Mouse (Mus musculus) testis, adult 2 months (tissue): ENCODE results near the gene Prpsap2. TPM values are rescaled to one million over a fixed set of nuclear protein-coding genes. Genes with fewer than 3 reads are reported as not detected.

ENCODE experiments used
- H3K27ac ChIP-seq: fragments of 200-500 bp; 2 replicates; pipeline ENCODE4 v1.5.1; 2012; ENCODE audit warnings: low read depth, low read length; ENCODE audit not compliant: control insufficient read depth, insufficient read depth
- H3K27me3 ChIP-seq: fragments of 200-500 bp; 2 replicates; pipeline ENCODE4 v1.6.1; 2012; ENCODE audit warnings: mild to moderate bottlenecking, low read length, moderate library complexity; ENCODE audit not compliant: control insufficient read depth, insufficient read depth
- H3K36me3 ChIP-seq: fragments of 200-500 bp; 2 replicates; pipeline ENCODE4 v1.6.1; 2012; ENCODE audit warnings: mild to moderate bottlenecking, low read length; ENCODE audit not compliant: control insufficient read depth, insufficient read depth
- H3K4me1 ChIP-seq: fragments of 200-500 bp; 2 replicates; pipeline ENCODE4 v1.6.1; 2012; ENCODE audit warnings: low read length; ENCODE audit not compliant: control insufficient read depth, insufficient read depth
- H3K4me3 ChIP-seq: fragments of 200-500 bp; 2 replicates; pipeline ENCODE4 v1.5.1; 2012; ENCODE audit warnings: low read depth, mild to moderate bottlenecking, low read length, moderate library complexity, mixed read lengths; ENCODE audit not compliant: control insufficient read depth
- CTCF ChIP-seq: fragments of 200-500 bp; IDR thresholded peaks from 2 replicates; pipeline ENCODE4 v1.5.1; 2012; ENCODE audit warnings: low read depth, mild to moderate bottlenecking, inconsistent platforms, low read length, moderate library complexity; ENCODE audit not compliant: control insufficient read depth, insufficient read depth, insufficient replicate concordance
- POLR2A ChIP-seq: fragments of 200-500 bp; IDR thresholded peaks from 2 replicates; pipeline ENCODE4 v1.6.1; 2012; ENCODE audit warnings: low read depth, mild to moderate bottlenecking, inconsistent platforms, low read length, moderate library complexity; ENCODE audit not compliant: control insufficient read depth
- polyA plus RNA-seq: library from polyadenylated mRNA; depleted of rRNA; stranded (reverse); fragments of >200 nt; gene quantifications from 2 replicates; pipeline ENCODE4 v1.2.3, GENCODE M21; 2012

Prpsap2 gene
- polyA plus RNA-seq, 1 experiment = 16.8 TPM

DNA sequence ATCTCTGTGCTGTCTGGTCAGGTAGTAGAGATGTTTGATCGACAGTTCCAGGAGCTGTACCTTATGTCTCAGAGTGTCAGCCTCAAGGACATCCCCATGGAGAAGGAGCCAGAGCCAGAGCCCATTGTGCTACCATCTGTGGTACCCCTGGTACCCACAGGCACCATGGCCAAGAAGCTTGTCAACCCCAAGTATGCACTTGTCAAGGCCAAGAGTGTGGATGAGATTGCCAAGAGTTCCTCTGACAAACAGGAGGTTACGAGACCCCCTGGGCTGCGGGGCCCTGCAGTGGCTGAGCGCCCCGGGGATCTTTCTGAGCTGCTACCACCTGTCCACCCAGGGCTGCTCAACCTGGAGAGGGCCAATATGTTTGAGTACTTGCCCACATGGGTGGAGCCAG is 59.4 kb downstream of the Prpsap2 start:
- TF ChIP-seq POLR2A = no peak
- no peak for TF ChIP-seq CTCF
- no peak overlapping the region for H3K4me3 ChIP-seq
- no peaks in the 10 kb centered on the region for H3K4me1 ChIP-seq
- H3K27me3 ChIP-seq = no peaks in the 10 kb centered on the region
- no peaks in the 10 kb centered on the region for H3K36me3 ChIP-seq
- H3K27ac ChIP-seq = no peak overlapping the region

DNA sequence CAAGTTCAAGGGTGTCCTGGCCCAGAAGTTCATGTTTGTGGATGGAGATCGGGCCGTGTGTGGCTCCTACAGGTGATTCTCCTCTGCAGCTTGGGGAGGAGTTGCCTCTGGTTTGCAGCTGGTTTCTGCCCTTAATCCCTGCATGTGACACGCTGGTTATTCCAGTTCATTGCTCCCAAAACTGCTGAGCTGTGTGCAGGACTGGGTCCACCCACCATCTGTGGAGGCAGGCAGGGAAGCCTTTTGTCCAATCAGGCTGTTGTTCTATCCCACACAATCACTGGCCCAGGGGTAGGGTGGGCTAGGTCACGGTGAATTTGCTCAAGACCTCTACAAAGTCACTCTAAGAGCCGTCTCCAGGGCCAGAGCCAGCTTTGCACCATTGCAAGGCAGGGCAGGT is 60.2 kb downstream of the Prpsap2 start:
- H3K27ac ChIP-seq = no peak overlapping the region
- no peaks in the 10 kb centered on the region for H3K27me3 ChIP-seq
- no peaks in the 10 kb centered on the region for H3K36me3 ChIP-seq
- no peaks in the 10 kb centered on the region for H3K4me1 ChIP-seq
- H3K4me3 ChIP-seq = no peak overlapping the region
- TF ChIP-seq POLR2A (no peak), CTCF (no peak)

DNA sequence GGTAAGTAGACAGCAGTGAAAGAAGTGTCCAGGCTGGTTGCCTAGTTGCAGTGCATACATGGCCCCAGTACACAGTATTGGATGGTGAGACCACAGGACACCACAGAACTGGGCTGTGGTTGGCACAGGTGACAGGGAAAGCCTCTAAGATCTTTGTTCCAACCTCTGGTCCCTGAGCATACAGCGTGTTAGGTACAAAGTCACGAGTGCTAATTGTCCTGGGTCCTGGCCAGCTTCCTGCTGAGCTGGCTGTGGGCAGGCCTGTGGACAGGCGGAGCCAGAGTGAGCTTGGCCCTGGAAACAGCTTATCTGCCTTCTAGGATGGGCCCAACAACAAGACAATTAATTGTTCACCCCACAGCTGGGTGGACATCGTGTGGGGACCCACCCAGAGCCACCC is 62.0 kb downstream of the Prpsap2 start:
- no peak overlapping the region for H3K27ac ChIP-seq

DNA sequence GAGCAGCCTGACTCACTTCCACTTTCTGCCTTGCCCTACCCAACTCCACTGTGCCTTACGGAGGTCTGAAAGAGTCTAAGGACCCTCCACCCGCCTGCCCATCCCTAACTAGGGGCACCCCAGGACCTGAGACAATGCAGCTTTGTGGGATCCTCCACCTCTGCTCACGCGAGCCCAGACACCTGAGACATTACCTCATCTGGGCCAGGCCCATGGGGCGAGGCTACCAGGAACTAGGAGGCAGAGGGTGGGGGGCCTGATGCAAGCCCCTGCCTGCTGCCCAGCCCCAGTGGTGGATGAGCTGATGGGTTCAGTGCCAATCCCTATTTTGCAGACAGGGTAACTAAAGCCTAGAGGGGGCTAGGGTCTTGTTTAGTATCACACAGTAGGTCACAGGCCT is 62.4 kb downstream of the Prpsap2 start:
- Histone ChIP-seq H3K27ac (no peak overlapping the region), H3K36me3 (no peaks in the 10 kb centered on the region), H3K4me3 (no peak overlapping the region), H3K27me3 (no peaks in the 10 kb centered on the region), H3K4me1 (no peaks in the 10 kb centered on the region)
- TF ChIP-seq CTCF = no peak
- TF ChIP-seq POLR2A = no peak

More for the DNA sequence above, 62.0 kb downstream of the Prpsap2 start:
- no peaks in the 10 kb centered on the region for H3K36me3 ChIP-seq
- no peaks in the 10 kb centered on the region for H3K4me1 ChIP-seq
- H3K27me3 ChIP-seq = no peaks in the 10 kb centered on the region
- no peak overlapping the region for H3K4me3 ChIP-seq
- TF ChIP-seq CTCF (no peak), POLR2A (no peak)

DNA sequence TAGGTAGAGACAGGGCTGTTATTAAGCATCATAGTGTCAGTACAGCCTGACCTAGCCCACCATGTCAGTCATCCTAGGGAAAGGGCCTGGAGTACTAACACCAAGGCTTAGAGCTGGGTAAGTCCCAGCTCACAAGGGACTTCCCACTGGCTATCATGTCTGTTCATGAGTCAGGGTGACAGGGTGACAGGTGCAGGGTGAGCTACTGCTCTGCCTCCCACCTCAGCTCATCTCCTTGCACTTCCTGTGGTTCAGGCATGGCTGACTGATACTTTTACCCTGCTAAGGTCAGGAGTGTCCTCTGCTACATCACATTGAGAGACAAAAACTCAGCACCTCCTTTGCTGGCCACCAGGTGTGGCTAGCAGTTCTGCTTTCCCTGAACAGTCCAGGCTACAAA is 63.0 kb downstream of the Prpsap2 start:
- Histone ChIP-seq H3K27me3 (no peaks in the 10 kb centered on the region), H3K36me3 (no peaks in the 10 kb centered on the region), H3K4me1 (no peaks in the 10 kb centered on the region), H3K27ac (no peak overlapping the region), H3K4me3 (no peak overlapping the region)
- no peak for TF ChIP-seq CTCF
- no peak for TF ChIP-seq POLR2A

DNA sequence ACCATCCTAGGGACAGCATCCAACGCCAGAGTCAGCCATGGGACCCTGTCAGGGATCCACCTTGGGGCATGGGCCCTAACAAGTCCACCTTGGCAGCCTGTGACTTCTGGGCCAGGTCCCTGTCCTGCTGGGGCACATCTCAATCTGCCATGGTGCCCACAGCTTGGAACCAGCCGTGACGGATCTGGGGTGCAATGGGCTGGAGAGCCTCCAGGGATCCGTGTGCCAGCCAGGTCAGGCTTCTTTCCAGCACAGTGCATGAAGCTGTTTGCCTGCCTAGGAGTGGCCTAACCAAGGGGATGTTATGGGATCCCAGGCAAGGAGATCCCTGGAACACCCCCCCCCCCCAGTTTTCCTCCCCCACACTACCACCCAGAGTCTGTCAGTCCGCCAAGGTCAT is 68.9 kb downstream of the Prpsap2 start:
- no peak overlapping the region for H3K27ac ChIP-seq
- H3K4me3 ChIP-seq = no peak overlapping the region
- no peaks in the 10 kb centered on the region for H3K4me1 ChIP-seq
- H3K27me3 ChIP-seq = no peaks in the 10 kb centered on the region
- TF ChIP-seq POLR2A (no peak), CTCF (no peak)
- H3K36me3 ChIP-seq = no peaks in the 10 kb centered on the region

DNA sequence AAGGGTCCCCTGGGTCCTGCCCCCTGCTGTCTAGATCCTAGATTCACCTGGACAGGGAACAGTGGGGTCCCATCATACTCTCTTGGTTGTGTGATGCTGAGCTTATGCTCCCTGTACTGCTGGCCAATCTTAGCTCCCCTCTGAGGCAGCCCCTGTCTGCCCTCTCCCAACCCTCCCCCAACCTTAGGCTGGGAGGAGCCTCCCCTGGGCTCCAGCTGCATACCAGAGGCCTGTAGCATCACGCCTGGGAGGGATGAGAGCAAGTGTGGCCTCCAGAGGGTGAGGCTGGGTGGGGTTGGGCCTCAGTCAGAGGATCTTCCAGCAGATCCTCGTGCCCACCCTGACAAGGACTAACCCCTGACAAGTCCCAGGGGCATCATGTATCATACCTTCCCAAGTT is 74.3 kb downstream of the Prpsap2 start:
- no peaks in the 10 kb centered on the region for H3K36me3 ChIP-seq
- no peak overlapping the region for H3K4me3 ChIP-seq
- no peaks in the 10 kb centered on the region for H3K27me3 ChIP-seq
- H3K4me1 ChIP-seq = peaks cover 12% of the 10 kb centered on the region
- H3K27ac ChIP-seq = no peak overlapping the region
- TF ChIP-seq CTCF (no peak), POLR2A (no peak)

DNA sequence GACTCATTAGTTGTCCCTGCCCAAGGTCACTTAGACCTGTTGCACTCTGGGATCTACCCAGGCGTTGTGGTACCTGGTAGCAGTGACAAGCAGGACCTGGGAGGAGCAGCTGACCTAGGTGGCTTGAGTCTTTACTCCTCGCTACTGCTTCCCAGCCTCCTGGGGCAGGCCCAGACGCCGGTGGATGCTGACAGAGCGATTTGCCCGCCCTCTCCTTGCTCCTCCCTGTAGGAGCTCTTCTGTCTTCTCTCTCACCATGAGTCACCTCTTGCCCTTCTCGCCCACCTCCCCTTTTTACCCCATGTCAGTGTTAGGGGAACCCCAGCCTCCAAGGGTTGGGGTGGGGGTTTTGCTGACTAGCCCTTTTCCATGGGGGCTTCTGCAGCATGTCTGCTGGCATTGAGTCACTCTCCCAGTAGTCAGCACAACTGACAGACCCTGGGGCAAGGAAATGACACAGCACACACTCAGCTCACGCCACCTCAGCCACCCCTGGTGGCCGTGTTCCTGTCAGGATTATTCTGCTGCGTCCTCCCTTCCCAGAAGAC is 74.9 kb downstream of the Prpsap2 start:
- Histone ChIP-seq H3K27me3 (no peaks in the 10 kb centered on the region), H3K36me3 (no peaks in the 10 kb centered on the region), H3K4me1 (peaks cover 12% of the 10 kb centered on the region), H3K4me3 (no peak overlapping the region), H3K27ac (no peak overlapping the region)
- TF ChIP-seq POLR2A = no peak
- no peak for TF ChIP-seq CTCF
